Mouse (Mus musculus): ENCODE data around the gene Sgcd.

DNA sequence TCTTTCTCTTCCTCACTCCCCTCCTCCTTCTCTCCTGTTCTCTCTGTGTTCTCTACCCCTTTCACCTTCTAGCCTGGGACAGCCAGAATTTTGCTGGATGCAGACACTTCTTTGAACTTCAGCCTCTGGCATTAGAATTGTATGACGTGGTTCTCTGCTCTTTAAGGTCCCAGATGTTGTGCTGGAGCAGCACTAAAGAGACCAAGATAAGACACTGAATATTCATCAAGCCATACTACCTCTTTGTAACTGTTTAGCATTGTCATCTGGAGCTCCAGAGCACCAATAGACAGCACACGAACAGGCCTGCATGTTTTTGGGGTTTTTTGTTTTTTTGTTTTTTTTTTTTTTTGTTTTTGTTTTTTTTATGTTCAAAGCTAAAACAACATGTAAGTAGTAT, 541.0 kb downstream of the Sgcd start:
- TF ChIP-seq CTCF (IDR thresholded peaks at IDR 0.05; ENCODE audit: control insufficient read depth, insufficient read depth, insufficient replicate concordance, low read depth, low read length) (no peak), POLR2A (IDR thresholded peaks at IDR 0.05; ENCODE audit: control insufficient read depth, low read depth, low read length) (no peak)

All from testis, adult 2 months (tissue).